Mouse (Mus musculus): Measurements from ENCODE around the gene Scarf1. TPM values are rescaled to one million over a fixed set of nuclear protein-coding genes. Genes with fewer than 3 reads are reported as not detected.

The Scarf1 gene
- polyA plus RNA-seq, 1 experiment from 2014 or later, result 19.5 TPM

DNA sequence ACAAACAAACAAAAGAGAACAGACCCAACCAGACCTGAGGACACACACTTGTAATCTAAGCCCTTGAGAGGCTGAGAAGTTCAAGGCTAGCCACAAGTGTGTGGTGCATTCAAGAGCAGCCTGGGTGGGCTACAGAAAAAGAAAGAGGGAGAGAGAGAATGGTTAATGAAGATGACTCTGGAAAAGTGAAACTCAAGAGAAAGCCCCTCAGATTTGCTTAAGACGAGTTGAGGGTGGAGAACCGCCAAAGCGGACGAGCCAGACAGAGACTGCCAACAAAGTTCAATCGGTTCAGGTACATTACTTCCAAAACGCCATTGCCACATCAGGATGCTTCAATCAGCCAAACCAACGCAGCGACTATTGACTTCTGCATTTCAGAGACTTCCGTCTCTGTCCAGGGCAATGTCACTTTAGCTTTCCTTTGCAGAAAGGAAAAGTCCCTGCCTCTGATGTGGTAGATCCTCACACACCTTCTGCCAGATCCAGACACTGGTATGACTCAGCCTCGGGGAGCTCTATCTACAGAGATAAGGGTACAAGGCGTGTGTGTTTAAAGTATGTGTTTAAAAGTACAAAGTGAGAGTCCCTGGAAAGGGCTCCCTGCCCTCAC is 40.8 kb upstream of the Scarf1 start:
- no peak for ATAC-seq (ENCODE audit: low FRiP score, low TSS enrichment)
- no peak overlapping the region for H3K27ac ChIP-seq (ENCODE audit: low read length)
- no peak overlapping the region for H3K4me3 ChIP-seq (ENCODE audit: low read length)
- H3K27me3 ChIP-seq (ENCODE audit: insufficient read depth, low read length), result no peaks in the 10 kb centered on the region; the same call in 1 of the 2 replicates
- no peak overlapping the region for H3K9ac ChIP-seq (replicated peaks; ENCODE audit: low read length)
- no peaks in the 10 kb centered on the region for H3K36me3 ChIP-seq (ENCODE audit: insufficient read depth, low read length)
- no peaks in the 10 kb centered on the region for H3K9me3 ChIP-seq (ENCODE audit: low read length)
- WGBS, result 77% methylated on average over 11 of the region's 11 CpGs
- peaks cover 9% of the 10 kb centered on the region; the same call in 1 of the 2 replicates for H3K4me1 ChIP-seq (ENCODE audit: insufficient read depth, low read length)
- H3K4me2 ChIP-seq (replicated peaks; ENCODE audit: low read depth, low read length), result no peak overlapping the region

DNA sequence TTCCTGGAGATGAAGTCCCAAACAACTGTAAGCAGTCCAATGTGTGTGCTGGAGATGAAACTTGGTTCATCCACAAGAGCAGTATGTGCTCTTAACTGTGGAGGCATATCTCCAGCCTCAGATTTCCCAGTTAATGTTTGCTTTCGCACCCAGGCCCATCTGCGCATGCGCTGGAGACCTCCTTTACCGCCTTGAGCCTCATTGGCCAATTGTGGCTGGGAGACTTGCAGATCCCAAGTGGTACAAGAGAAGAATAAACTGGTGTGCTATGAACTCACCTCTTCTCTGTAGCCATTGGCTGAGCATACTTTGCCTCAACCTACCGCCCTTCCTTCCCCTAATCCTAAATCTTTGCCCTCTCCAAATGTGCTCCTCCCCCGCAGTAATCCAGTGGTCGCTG is 40.0 kb upstream of the Scarf1 start:
- 58% methylated on average over 7 of the region's 7 CpGs for WGBS

DNA sequence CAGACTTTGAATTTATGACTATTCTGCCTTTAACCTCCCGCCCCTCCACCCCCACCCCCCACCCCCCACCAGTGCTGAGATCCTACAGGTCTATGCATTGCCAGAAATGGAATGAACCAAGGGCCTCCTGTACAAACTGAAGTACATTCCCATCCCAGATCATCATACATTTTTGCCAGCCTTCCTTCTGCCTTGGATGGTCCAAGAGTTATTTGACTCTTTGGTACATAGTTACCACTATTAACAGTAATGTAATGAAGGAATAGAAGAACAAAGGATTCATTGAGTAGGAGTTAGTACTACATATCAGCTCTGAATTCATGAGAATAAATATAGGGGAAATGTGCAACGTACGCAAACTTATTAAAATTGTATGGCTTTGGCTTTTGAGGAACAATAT is 27.1 kb upstream of the Scarf1 start:
- Histone ChIP-seq H3K4me1 (ENCODE audit: insufficient read depth, low read length) (peaks cover 12% of the 10 kb centered on the region), H3K9ac (replicated peaks; ENCODE audit: low read length) (no peak overlapping the region), H3K36me3 (ENCODE audit: insufficient read depth, low read length) (peaks cover 22% of the 10 kb centered on the region), H3K9me3 (ENCODE audit: low read length) (no peaks in the 10 kb centered on the region), H3K27me3 (ENCODE audit: insufficient read depth, low read length) (no peaks in the 10 kb centered on the region), H3K27ac (ENCODE audit: low read length) (no peak overlapping the region), H3K4me2 (replicated peaks; ENCODE audit: low read depth, low read length) (peak overlapping the region; percentile 40), H3K4me3 (ENCODE audit: low read length) (peak overlapping the region; percentile 100)
- WGBS, result 16% methylated on average over 3 of the region's 3 CpGs
- peak; percentile 31; the same call in 1 of the 2 replicates for ATAC-seq (ENCODE audit: low FRiP score, low TSS enrichment)

More for the DNA sequence above, 40.0 kb upstream of the Scarf1 start:
- H3K4me2 ChIP-seq (replicated peaks; ENCODE audit: low read depth, low read length), result no peak overlapping the region
- no peaks in the 10 kb centered on the region for H3K9me3 ChIP-seq (ENCODE audit: low read length)
- H3K27me3 ChIP-seq (ENCODE audit: insufficient read depth, low read length), result no peaks in the 10 kb centered on the region; the same call in 1 of the 2 replicates
- no peak overlapping the region for H3K4me3 ChIP-seq (ENCODE audit: low read length)
- H3K27ac ChIP-seq (ENCODE audit: low read length), result no peak overlapping the region
- no peak overlapping the region for H3K9ac ChIP-seq (replicated peaks; ENCODE audit: low read length)
- no peak for ATAC-seq (ENCODE audit: low FRiP score, low TSS enrichment)
- peaks cover 3% of the 10 kb centered on the region; the same call in 1 of the 2 replicates for H3K4me1 ChIP-seq (ENCODE audit: insufficient read depth, low read length)
- no peaks in the 10 kb centered on the region for H3K36me3 ChIP-seq (ENCODE audit: insufficient read depth, low read length)

DNA sequence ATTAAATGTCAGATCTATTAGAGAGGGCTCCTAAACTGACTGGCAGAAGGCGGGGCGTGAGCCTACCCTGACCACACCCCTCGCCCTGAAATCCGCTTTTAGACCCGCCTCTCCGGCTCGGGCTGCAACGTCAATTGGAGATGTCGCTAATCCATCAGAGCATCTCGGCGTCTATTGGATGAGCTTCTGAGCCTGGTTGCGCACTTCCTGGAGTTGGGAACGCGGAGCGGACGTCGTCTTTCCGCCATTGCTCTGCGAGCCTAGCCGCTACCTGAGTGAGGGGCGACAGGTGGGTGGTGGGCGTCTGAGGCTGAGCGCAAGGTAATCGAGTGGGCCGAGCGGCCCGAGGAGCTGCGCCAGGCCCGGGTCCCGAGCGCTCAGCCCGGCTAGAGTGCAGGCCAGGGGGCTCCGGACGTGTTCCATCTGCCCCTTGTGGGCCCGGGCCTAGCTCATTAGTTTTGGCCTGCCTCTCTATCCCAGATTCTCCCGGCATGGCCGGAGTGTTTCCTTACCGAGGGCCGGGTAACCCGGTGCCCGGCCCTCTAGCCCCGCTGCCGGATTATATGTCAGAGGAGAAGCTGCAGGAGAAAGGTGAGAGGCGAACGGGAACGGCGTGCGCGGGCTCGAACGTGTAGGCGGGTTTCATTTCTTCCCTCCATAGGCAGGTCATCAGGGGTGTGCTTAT is 26.6 kb upstream of the Scarf1 start, which contains the start of gene Prpf8:
Gene Prpf8 (plus strand): TSS at position 216 of the 685 bp plus-strand sequence.
- H3K4me1 ChIP-seq (ENCODE audit: insufficient read depth, low read length), result peaks cover 12% of the 10 kb centered on the region
- peak within 1 kb of the TSS; percentile 54 for H3K27ac ChIP-seq (ENCODE audit: low read length)
- peak within 1 kb of the TSS; percentile 99 for H3K4me2 ChIP-seq (replicated peaks; ENCODE audit: low read depth, low read length)
- peak within 1 kb of the TSS; percentile 100 for H3K9ac ChIP-seq (replicated peaks; ENCODE audit: low read length)
- H3K4me3 ChIP-seq (ENCODE audit: low read length), result peak within 1 kb of the TSS; percentile 100
- H3K9me3 ChIP-seq (ENCODE audit: low read length), result no peaks in the 10 kb centered on the region
- WGBS, result under 1% methylated on average over 52 of the region's 52 CpGs
- peaks cover 27% of the 10 kb centered on the region for H3K36me3 ChIP-seq (ENCODE audit: insufficient read depth, low read length)
- peak; percentile 99 for ATAC-seq (ENCODE audit: low FRiP score, low TSS enrichment)
- no peaks in the 10 kb centered on the region for H3K27me3 ChIP-seq (ENCODE audit: insufficient read depth, low read length)

DNA sequence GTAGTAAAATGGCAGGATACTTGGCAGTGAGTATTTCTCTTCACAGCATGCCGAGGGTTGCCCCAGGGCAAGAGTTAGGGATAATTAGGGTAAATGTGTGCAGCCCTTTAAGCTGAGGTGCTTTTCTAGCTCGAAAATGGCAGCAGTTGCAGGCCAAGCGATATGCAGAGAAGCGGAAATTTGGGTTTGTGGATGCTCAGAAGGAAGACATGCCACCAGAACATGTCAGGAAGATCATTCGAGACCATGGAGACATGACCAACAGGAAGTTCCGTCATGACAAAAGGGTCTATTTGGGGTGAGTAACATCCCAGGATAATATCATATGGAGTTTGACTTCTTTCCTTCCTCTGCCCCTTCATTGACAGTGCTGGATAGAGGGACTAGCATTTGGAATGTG is 25.8 kb upstream of the Scarf1 start:
- no peak for ATAC-seq (ENCODE audit: low FRiP score, low TSS enrichment)
- WGBS, result 28% methylated on average over 6 of the region's 6 CpGs
- Histone ChIP-seq H3K4me2 (replicated peaks; ENCODE audit: low read depth, low read length) (peak overlapping the region; percentile 99), H3K9ac (replicated peaks; ENCODE audit: low read length) (peak overlapping the region; percentile 100), H3K36me3 (ENCODE audit: insufficient read depth, low read length) (peaks cover 35% of the 10 kb centered on the region), H3K4me3 (ENCODE audit: low read length) (peak overlapping the region; percentile 100), H3K4me1 (ENCODE audit: insufficient read depth, low read length) (peaks cover 12% of the 10 kb centered on the region), H3K27ac (ENCODE audit: low read length) (no peak overlapping the region), H3K27me3 (ENCODE audit: insufficient read depth, low read length) (no peaks in the 10 kb centered on the region), H3K9me3 (ENCODE audit: low read length) (no peaks in the 10 kb centered on the region)

DNA sequence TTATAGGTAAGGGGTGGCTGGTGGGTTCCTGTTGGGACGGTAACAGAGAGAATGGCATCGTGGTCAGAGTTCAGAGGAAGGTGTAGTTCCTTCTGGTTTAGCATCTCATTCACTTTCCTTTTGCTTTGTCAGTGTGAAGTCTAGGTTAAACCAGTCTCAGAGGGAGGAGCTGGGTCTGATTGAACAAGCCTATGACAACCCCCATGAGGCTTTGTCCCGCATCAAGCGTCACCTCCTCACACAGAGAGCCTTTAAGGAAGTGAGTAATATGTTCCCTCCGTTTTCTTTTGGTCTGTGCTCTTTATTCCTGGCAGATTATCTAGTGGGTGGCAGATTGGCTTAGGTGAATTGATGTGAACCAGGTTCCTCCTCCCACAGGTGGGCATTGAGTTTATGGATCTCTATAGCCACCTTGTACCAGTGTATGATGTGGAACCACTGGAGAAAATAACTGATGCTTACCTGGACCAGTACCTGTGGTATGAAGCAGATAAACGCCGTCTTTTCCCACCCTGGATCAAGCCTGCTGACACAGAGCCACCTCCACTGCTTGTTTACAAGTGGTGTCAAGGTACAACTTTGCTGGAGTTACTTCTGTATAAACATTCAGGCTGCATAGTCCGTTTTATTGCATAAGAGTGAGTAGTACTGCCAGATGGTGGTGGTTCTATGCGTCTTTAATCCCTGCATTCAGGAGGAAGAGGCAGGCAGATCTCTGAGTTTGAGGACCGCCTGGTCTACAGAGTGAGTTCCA is 18.9 kb upstream of the Scarf1 start:
- no peak for ATAC-seq (ENCODE audit: low FRiP score, low TSS enrichment)
- WGBS, result 89% methylated on average over 10 of the region's 10 CpGs
- Histone ChIP-seq H3K36me3 (ENCODE audit: insufficient read depth, low read length) (peaks cover 93% of the 10 kb centered on the region), H3K27me3 (ENCODE audit: insufficient read depth, low read length) (no peaks in the 10 kb centered on the region), H3K9me3 (ENCODE audit: low read length) (no peaks in the 10 kb centered on the region), H3K9ac (replicated peaks; ENCODE audit: low read length) (no peak overlapping the region), H3K4me2 (replicated peaks; ENCODE audit: low read depth, low read length) (no peak overlapping the region), H3K27ac (ENCODE audit: low read length) (no peak overlapping the region), H3K4me1 (ENCODE audit: insufficient read depth, low read length) (no peaks in the 10 kb centered on the region), H3K4me3 (ENCODE audit: low read length) (no peak overlapping the region)

DNA sequence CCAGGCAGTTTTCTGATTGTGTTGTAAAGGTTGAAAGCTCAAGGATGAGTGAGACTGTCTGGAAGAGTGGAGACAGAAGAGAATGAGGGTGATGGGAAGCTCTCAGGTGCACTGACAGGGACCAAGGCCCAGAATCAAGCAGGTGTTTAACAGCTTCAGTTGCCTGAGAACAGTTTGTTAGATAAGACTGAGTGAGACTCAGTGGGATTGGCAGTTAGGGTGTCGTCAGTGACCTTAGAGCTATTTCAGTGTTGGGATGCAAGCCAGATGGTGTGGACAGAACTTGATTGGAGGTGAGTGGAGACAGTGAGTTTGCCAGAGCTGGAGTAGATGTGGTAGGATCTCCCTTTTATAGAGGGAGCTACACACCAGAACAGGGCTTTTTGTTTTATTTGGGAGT is 15.2 kb upstream of the Scarf1 start:
- 83% methylated on average over 1 of the region's 1 CpGs for WGBS
- H3K4me2 ChIP-seq (replicated peaks; ENCODE audit: low read depth, low read length), result no peak overlapping the region

DNA sequence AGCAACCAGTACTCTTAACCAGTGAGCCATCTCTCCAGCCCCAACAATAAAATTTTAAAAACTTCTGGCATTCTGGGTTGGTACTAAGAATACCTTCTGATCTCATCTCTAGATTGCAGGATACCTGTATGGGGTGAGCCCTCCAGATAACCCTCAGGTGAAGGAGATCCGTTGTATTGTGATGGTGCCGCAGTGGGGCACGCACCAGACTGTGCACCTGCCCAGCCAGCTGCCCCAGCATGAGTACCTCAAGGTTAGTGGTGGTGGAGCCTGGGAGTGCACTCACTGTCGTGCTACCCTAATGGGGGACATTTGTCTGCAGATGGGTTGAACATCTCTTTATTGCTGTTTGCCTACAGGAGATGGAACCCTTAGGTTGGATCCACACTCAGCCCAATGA is 5.2 kb upstream of the Scarf1 start:
- Histone ChIP-seq H3K9me3 (ENCODE audit: low read length) (no peaks in the 10 kb centered on the region), H3K27me3 (ENCODE audit: insufficient read depth, low read length) (no peaks in the 10 kb centered on the region), H3K4me2 (replicated peaks; ENCODE audit: low read depth, low read length) (no peak overlapping the region), H3K4me1 (ENCODE audit: insufficient read depth, low read length) (peaks cover 19% of the 10 kb centered on the region), H3K9ac (replicated peaks; ENCODE audit: low read length) (no peak overlapping the region), H3K36me3 (ENCODE audit: insufficient read depth, low read length) (peaks cover 58% of the 10 kb centered on the region), H3K27ac (ENCODE audit: low read length) (no peak overlapping the region), H3K4me3 (ENCODE audit: low read length) (no peak overlapping the region)
- no peak for ATAC-seq (ENCODE audit: low FRiP score, low TSS enrichment)
- WGBS, result 98% methylated on average over 4 of the region's 4 CpGs

More for the DNA sequence above, 15.2 kb upstream of the Scarf1 start:
- no peaks in the 10 kb centered on the region for H3K4me1 ChIP-seq (ENCODE audit: insufficient read depth, low read length)
- no peak for ATAC-seq (ENCODE audit: low FRiP score, low TSS enrichment)
- no peak overlapping the region for H3K9ac ChIP-seq (replicated peaks; ENCODE audit: low read length)
- H3K9me3 ChIP-seq (ENCODE audit: low read length), result no peaks in the 10 kb centered on the region
- peaks cover 92% of the 10 kb centered on the region for H3K36me3 ChIP-seq (ENCODE audit: insufficient read depth, low read length)
- H3K27me3 ChIP-seq (ENCODE audit: insufficient read depth, low read length), result no peaks in the 10 kb centered on the region
- H3K27ac ChIP-seq (ENCODE audit: low read length), result no peak overlapping the region
- H3K4me3 ChIP-seq (ENCODE audit: low read length), result no peak overlapping the region

DNA sequence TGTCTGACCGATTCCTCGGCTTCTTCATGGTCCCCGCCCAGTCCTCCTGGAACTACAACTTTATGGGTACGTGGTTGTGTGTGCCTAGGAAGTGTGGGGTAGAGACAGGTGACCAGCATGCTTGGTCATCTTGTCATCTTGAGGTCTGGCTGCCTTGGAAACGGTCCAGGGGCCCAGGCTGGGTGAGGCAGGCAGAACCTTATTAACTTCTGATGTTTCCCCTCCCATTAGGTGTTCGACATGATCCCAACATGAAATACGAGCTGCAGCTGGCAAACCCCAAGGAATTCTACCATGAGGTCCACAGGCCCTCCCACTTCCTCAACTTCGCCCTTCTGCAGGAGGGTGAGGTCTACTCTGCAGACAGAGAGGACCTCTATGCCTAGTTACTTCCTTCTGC is 4.4 kb upstream of the Scarf1 start:
- peak overlapping the region; percentile 83; the same call in 1 of the 2 replicates for H3K27ac ChIP-seq (ENCODE audit: low read length)
- H3K9ac ChIP-seq (replicated peaks; ENCODE audit: low read length), result no peak overlapping the region
- ATAC-seq (ENCODE audit: low FRiP score, low TSS enrichment), result no peak
- peaks cover 25% of the 10 kb centered on the region for H3K4me1 ChIP-seq (ENCODE audit: insufficient read depth, low read length)
- H3K27me3 ChIP-seq (ENCODE audit: insufficient read depth, low read length), result no peaks in the 10 kb centered on the region
- H3K4me3 ChIP-seq (ENCODE audit: low read length), result no peak overlapping the region
- no peak overlapping the region for H3K4me2 ChIP-seq (replicated peaks; ENCODE audit: low read depth, low read length)
- no peaks in the 10 kb centered on the region for H3K9me3 ChIP-seq (ENCODE audit: low read length)
- 51% methylated on average over 8 of the region's 8 CpGs for WGBS
- H3K36me3 ChIP-seq (ENCODE audit: insufficient read depth, low read length), result peaks cover 50% of the 10 kb centered on the region
